ENCODE assay signal across 19 mouse cellular contexts in genomic region chr16:66921414-66921915, GRCm38 (mm10).
"Had no signal": no experiment of that assay in that cellular context is flagged by ENCODE, and none has a peak within 500 bp of the region (broad histone marks: within the 10 kb centered on the region; RNA-seq: fewer than 3 reads in every experiment).

No protein-coding gene starts in this region.

- H3K4me1 ChIP-seq: liver, embryonic 12.5 days; liver, embryonic 15.5 days had no signal

- DNase-seq: kidney, adult 18-20 months; kidney, postnatal 25 days; layer of hippocampus, postnatal 36 days; liver; lung, adult 18-20 months; lung, postnatal 10 days; lung, postnatal 4 days; midbrain, embryonic 14.5 days; right cerebral cortex, adult 18-20 months; right cerebral cortex, postnatal 14 days; right cerebral cortex, postnatal 4 days; thymus, adult 2 months; thymus, postnatal 36 days had no signal

- H3K27ac ChIP-seq: kidney, postnatal 0 days; limb, embryonic 10.5 days; limb, embryonic 13.5 days; liver, embryonic 12.5 days; liver, embryonic 15.5 days; stomach, postnatal 0 days had no signal

- H3K4me3 ChIP-seq: limb, embryonic 10.5 days; limb, embryonic 13.5 days; liver, embryonic 12.5 days; liver, embryonic 15.5 days had no signal
